Mouse (Mus musculus): ENCODE measurements at regions not wholly inside any gene's neighbourhood (a gene's known extent, or its start where the extent isn't known, plus 50 kb on each side); places are given as distances from the start of the nearest gene placed in this dataset.

GRCm38 (mm10) chr9:61286561-61286960 is 85.6 kb upstream of the Tle3 start:
- no peak for ATAC-seq (ENCODE audit: low read depth)
- no peak overlapping the region for H3K4me3 ChIP-seq (ENCODE audit: low read length)
- H3K27ac ChIP-seq (ENCODE audit: low read length) = no peak overlapping the region
- H3K4me1 ChIP-seq (replicated peaks; ENCODE audit: control insufficient read depth, insufficient read depth, low read length) = 0 out of 2 replicates have a peak, but pooled peaks cover 3% of the 10 kb centered on the region
- peaks cover 3% of the 10 kb centered on the region; the same call in 1 of the 2 replicates for H3K9me3 ChIP-seq (ENCODE audit: control insufficient read depth, low read length)
- no peak overlapping the region for H3K4me2 ChIP-seq (ENCODE audit: low read depth, low read length)
- H3K36me3 ChIP-seq (ENCODE audit: control insufficient read depth, insufficient read depth, low read length) = no peaks in the 10 kb centered on the region
- H3K27me3 ChIP-seq (ENCODE audit: control insufficient read depth, insufficient read depth, low read depth, low read length) = peaks cover 26% of the 10 kb centered on the region
- WGBS = 79% methylated on average over 4 of the region's 4 CpGs
- H3K9ac ChIP-seq (ENCODE audit: low read length) = no peak overlapping the region

- 52% methylated on average over 12 of the region's 12 CpGs for WGBS
- 0 out of 2 replicates have a peak, but pooled peaks cover 3% of the 10 kb centered on the region for H3K4me1 ChIP-seq (replicated peaks; ENCODE audit: control insufficient read depth, insufficient read depth, low read length)
- no peak overlapping the region for H3K4me3 ChIP-seq (ENCODE audit: low read length)
- ATAC-seq (ENCODE audit: low read depth) = no peak
- peaks cover 23% of the 10 kb centered on the region for H3K27me3 ChIP-seq (ENCODE audit: control insufficient read depth, insufficient read depth, low read depth, low read length)
- H3K27ac ChIP-seq (ENCODE audit: low read length) = no peak overlapping the region
- no peaks in the 10 kb centered on the region for H3K36me3 ChIP-seq (ENCODE audit: control insufficient read depth, insufficient read depth, low read length)
- H3K9me3 ChIP-seq (ENCODE audit: control insufficient read depth, low read length) = peaks cover 3% of the 10 kb centered on the region; the same call in 1 of the 2 replicates
- no peak overlapping the region; the same call in 1 of the 2 replicates for H3K4me2 ChIP-seq (ENCODE audit: low read depth, low read length)
- H3K9ac ChIP-seq (ENCODE audit: low read length) = no peak overlapping the region
Measured at GRCm38 (mm10) chr9:61289117-61289516, 83.0 kb upstream of the Tle3 start.

GRCm38 (mm10) chr9:61289713-61290112 is 82.5 kb upstream of the Tle3 start:
- WGBS = 54% methylated on average over 6 of the region's 6 CpGs
- H3K4me3 ChIP-seq (ENCODE audit: low read length) = no peak overlapping the region
- no peaks in the 10 kb centered on the region for H3K36me3 ChIP-seq (ENCODE audit: control insufficient read depth, insufficient read depth, low read length)
- no peak overlapping the region for H3K4me2 ChIP-seq (ENCODE audit: low read depth, low read length)
- no peak for ATAC-seq (ENCODE audit: low read depth)
- H3K9ac ChIP-seq (ENCODE audit: low read length) = no peak overlapping the region
- H3K4me1 ChIP-seq (replicated peaks; ENCODE audit: control insufficient read depth, insufficient read depth, low read length) = 0 out of 2 replicates have a peak, but pooled peaks cover 3% of the 10 kb centered on the region
- H3K9me3 ChIP-seq (ENCODE audit: control insufficient read depth, low read length) = peaks cover 3% of the 10 kb centered on the region; the same call in 1 of the 2 replicates
- H3K27me3 ChIP-seq (ENCODE audit: control insufficient read depth, insufficient read depth, low read depth, low read length) = peaks cover 28% of the 10 kb centered on the region
- H3K27ac ChIP-seq (ENCODE audit: low read length) = no peak overlapping the region

GRCm38 (mm10) chr9:61291646-61292045 is 80.5 kb upstream of the Tle3 start:
- H3K27ac ChIP-seq (ENCODE audit: low read length) = no peak overlapping the region
- no peak for ATAC-seq (ENCODE audit: low read depth)
- H3K4me1 ChIP-seq (replicated peaks; ENCODE audit: control insufficient read depth, insufficient read depth, low read length) = 0 out of 2 replicates have a peak, but pooled peaks cover 3% of the 10 kb centered on the region
- no peak overlapping the region for H3K4me3 ChIP-seq (ENCODE audit: low read length)
- no peaks in the 10 kb centered on the region for H3K36me3 ChIP-seq (ENCODE audit: control insufficient read depth, insufficient read depth, low read length)
- peaks cover 3% of the 10 kb centered on the region; the same call in 1 of the 2 replicates for H3K9me3 ChIP-seq (ENCODE audit: control insufficient read depth, low read length)
- 80% methylated on average over 1 of the region's 1 CpGs for WGBS
- no peak overlapping the region for H3K4me2 ChIP-seq (ENCODE audit: low read depth, low read length)
- peaks cover 43% of the 10 kb centered on the region for H3K27me3 ChIP-seq (ENCODE audit: control insufficient read depth, insufficient read depth, low read depth, low read length)
- no peak overlapping the region for H3K9ac ChIP-seq (ENCODE audit: low read length)

- H3K36me3 ChIP-seq (ENCODE audit: control insufficient read depth, insufficient read depth, low read length) = no peaks in the 10 kb centered on the region
Measured at GRCm38 (mm10) chr9:61292501-61292900, 79.7 kb upstream of the Tle3 start.

GRCm38 (mm10) chr9:61293223-61293985 is 78.8 kb upstream of the Tle3 start:
- H3K27ac ChIP-seq (ENCODE audit: low read length) = no peak overlapping the region
- no peak overlapping the region for H3K4me3 ChIP-seq (ENCODE audit: low read length)
- peaks cover 58% of the 10 kb centered on the region for H3K27me3 ChIP-seq (ENCODE audit: control insufficient read depth, insufficient read depth, low read depth, low read length)
- no peak overlapping the region for H3K4me2 ChIP-seq (ENCODE audit: low read depth, low read length)
- no peak overlapping the region for H3K9ac ChIP-seq (ENCODE audit: low read length)
- no peaks in the 10 kb centered on the region for H3K9me3 ChIP-seq (ENCODE audit: control insufficient read depth, low read length)
- H3K36me3 ChIP-seq (ENCODE audit: control insufficient read depth, insufficient read depth, low read length) = no peaks in the 10 kb centered on the region
- 57% methylated on average over 11 of the region's 11 CpGs for WGBS
- 0 out of 2 replicates have a peak, but pooled peaks cover 3% of the 10 kb centered on the region for H3K4me1 ChIP-seq (replicated peaks; ENCODE audit: control insufficient read depth, insufficient read depth, low read length)
- no peak for ATAC-seq (ENCODE audit: low read depth)

More at GRCm38 (mm10) chr9:61292501-61292900, 79.7 kb upstream of the Tle3 start:
- 82% methylated on average over 3 of the region's 3 CpGs for WGBS
- no peak overlapping the region for H3K4me3 ChIP-seq (ENCODE audit: low read length)
- H3K27ac ChIP-seq (ENCODE audit: low read length) = no peak overlapping the region
- no peak overlapping the region for H3K4me2 ChIP-seq (ENCODE audit: low read depth, low read length)
- H3K9me3 ChIP-seq (ENCODE audit: control insufficient read depth, low read length) = peaks cover 3% of the 10 kb centered on the region; the same call in 1 of the 2 replicates
- H3K4me1 ChIP-seq (replicated peaks; ENCODE audit: control insufficient read depth, insufficient read depth, low read length) = 0 out of 2 replicates have a peak, but pooled peaks cover 3% of the 10 kb centered on the region
- peaks cover 49% of the 10 kb centered on the region for H3K27me3 ChIP-seq (ENCODE audit: control insufficient read depth, insufficient read depth, low read depth, low read length)
- H3K9ac ChIP-seq (ENCODE audit: low read length) = no peak overlapping the region
- no peak for ATAC-seq (ENCODE audit: low read depth)

GRCm38 (mm10) chr9:61295001-61295400 is 77.2 kb upstream of the Tle3 start:
- H3K36me3 ChIP-seq (ENCODE audit: control insufficient read depth, insufficient read depth, low read length) = no peaks in the 10 kb centered on the region
- H3K4me3 ChIP-seq (ENCODE audit: low read length) = no peak overlapping the region
- no peak for ATAC-seq (ENCODE audit: low read depth)
- H3K27me3 ChIP-seq (ENCODE audit: control insufficient read depth, insufficient read depth, low read depth, low read length) = peaks cover 66% of the 10 kb centered on the region
- no peak overlapping the region for H3K27ac ChIP-seq (ENCODE audit: low read length)
- H3K4me1 ChIP-seq (replicated peaks; ENCODE audit: control insufficient read depth, insufficient read depth, low read length) = peaks cover 2% of the 10 kb centered on the region; the same call in 1 of the 2 replicates
- H3K9ac ChIP-seq (ENCODE audit: low read length) = no peak overlapping the region
- H3K9me3 ChIP-seq (ENCODE audit: control insufficient read depth, low read length) = no peaks in the 10 kb centered on the region
- no peak overlapping the region for H3K4me2 ChIP-seq (ENCODE audit: low read depth, low read length)
- 60% methylated on average over 5 of the region's 5 CpGs for WGBS

GRCm38 (mm10) chr9:61296311-61296947 is 75.7 kb upstream of the Tle3 start:
- Histone ChIP-seq H3K4me2 (ENCODE audit: low read depth, low read length) (no peak overlapping the region), H3K9me3 (ENCODE audit: control insufficient read depth, low read length) (no peaks in the 10 kb centered on the region), H3K4me1 (replicated peaks; ENCODE audit: control insufficient read depth, insufficient read depth, low read length) (peaks cover 2% of the 10 kb centered on the region; the same call in 1 of the 2 replicates), H3K36me3 (ENCODE audit: control insufficient read depth, insufficient read depth, low read length) (no peaks in the 10 kb centered on the region), H3K27ac (ENCODE audit: low read length) (no peak overlapping the region), H3K4me3 (ENCODE audit: low read length) (no peak overlapping the region), H3K27me3 (ENCODE audit: control insufficient read depth, insufficient read depth, low read depth, low read length) (peaks cover 71% of the 10 kb centered on the region), H3K9ac (ENCODE audit: low read length) (no peak overlapping the region)
- 89% methylated on average over 9 of the region's 9 CpGs for WGBS
- ATAC-seq (ENCODE audit: low read depth) = no peak

GRCm38 (mm10) chr9:61297385-61297784 is 74.8 kb upstream of the Tle3 start:
- WGBS = 58% methylated on average over 4 of the region's 4 CpGs
- peaks cover 2% of the 10 kb centered on the region; the same call in 1 of the 2 replicates for H3K4me1 ChIP-seq (replicated peaks; ENCODE audit: control insufficient read depth, insufficient read depth, low read length)

More at GRCm38 (mm10) chr9:61297385-61297784, 74.8 kb upstream of the Tle3 start:
- Histone ChIP-seq H3K4me3 (ENCODE audit: low read length) (no peak overlapping the region), H3K4me2 (ENCODE audit: low read depth, low read length) (no peak overlapping the region), H3K27me3 (ENCODE audit: control insufficient read depth, insufficient read depth, low read depth, low read length) (peaks cover 70% of the 10 kb centered on the region), H3K36me3 (ENCODE audit: control insufficient read depth, insufficient read depth, low read length) (no peaks in the 10 kb centered on the region), H3K9ac (ENCODE audit: low read length) (no peak overlapping the region), H3K27ac (ENCODE audit: low read length) (no peak overlapping the region), H3K9me3 (ENCODE audit: control insufficient read depth, low read length) (no peaks in the 10 kb centered on the region)
- no peak for ATAC-seq (ENCODE audit: low read depth)
